Mouse (Mus musculus) testis, postnatal 10 days (tissue): ENCODE data around the gene Dlg3.

Experiments used
- DNase-seq: peaks from one replicate; pipeline ENCODE4 v3.0.0; 2021; ENCODE audit warnings: low spot score

Gene Dlg3

GRCm38 (mm10) chrX:100797851-100798527 lies 30.5 kb downstream of the Dlg3 start:
- DNase-seq, result no peak

GRCm38 (mm10) chrX:100800643-100801042 lies 33.1 kb downstream of the Dlg3 start:
- no peak for DNase-seq

- no peak for DNase-seq
Measured at GRCm38 (mm10) chrX:100802034-100802433, 34.5 kb downstream of the Dlg3 start.

- no peak for DNase-seq
Measured at GRCm38 (mm10) chrX:100811129-100811528, 43.6 kb downstream of the Dlg3 start.

GRCm38 (mm10) chrX:100814139-100814538 lies 46.6 kb downstream of the Dlg3 start:
- DNase-seq, result no peak

- no peak for DNase-seq
Measured at GRCm38 (mm10) chrX:100815766-100816165, 48.2 kb downstream of the Dlg3 start.

GRCm38 (mm10) chrX:100818681-100819080 lies 51.2 kb downstream of the Dlg3 start:
- DNase-seq, result no peak

- no peak for DNase-seq
Measured at GRCm38 (mm10) chrX:100821149-100821548, 53.6 kb downstream of the Dlg3 start.

- DNase-seq, result no peak
Measured at GRCm38 (mm10) chrX:100825557-100825956, 58.0 kb downstream of the Dlg3 start.

GRCm38 (mm10) chrX:100832806-100833205 lies 65.3 kb downstream of the Dlg3 start:
- no peak for DNase-seq

GRCm38 (mm10) chrX:100839211-100839610 lies 71.7 kb downstream of the Dlg3 start:
- DNase-seq, result no peak
